Mouse (Mus musculus): ENCODE data around the gene Plcd3. TPM values are rescaled to one million over a fixed set of nuclear protein-coding genes. Genes with fewer than 3 reads are reported as not detected.

Plcd3 gene
- polyA plus RNA-seq, 1 experiment = 2.6 TPM

GRCm38 (mm10) chr11:103105810-103106209, 4.4 kb upstream of the Plcd3 start:
- TF ChIP-seq CTCF (IDR thresholded peaks at IDR 0.05; ENCODE audit: control insufficient read depth, insufficient read depth, low read length) (no peak), POLR2A (IDR thresholded peaks at IDR 0.05; ENCODE audit: borderline replicate concordance, control insufficient read depth, low read depth, low read length) (no peak)
- WGBS = 89% methylated on average over 6 of the region's 6 CpGs
- H3K4me1 ChIP-seq (ENCODE audit: control insufficient read depth, insufficient read depth, low read length) = peaks cover 9% of the 10 kb centered on the region
- H3K4me3 ChIP-seq (replicated peaks; ENCODE audit: control insufficient read depth, low read depth, low read length) = no peak overlapping the region
- H3K27ac ChIP-seq (ENCODE audit: control insufficient read depth, insufficient read depth, low read depth, low read length, poor library complexity) = no peak overlapping the region

- 83% methylated on average over 14 of the region's 14 CpGs for WGBS
- Histone ChIP-seq H3K27ac (ENCODE audit: control insufficient read depth, insufficient read depth, low read depth, low read length, poor library complexity) (no peak overlapping the region), H3K4me3 (replicated peaks; ENCODE audit: control insufficient read depth, low read depth, low read length) (no peak overlapping the region), H3K4me1 (ENCODE audit: control insufficient read depth, insufficient read depth, low read length) (peaks cover 9% of the 10 kb centered on the region)
- TF ChIP-seq POLR2A (IDR thresholded peaks at IDR 0.05; ENCODE audit: borderline replicate concordance, control insufficient read depth, low read depth, low read length) (no peak; the same call in 1 of the 2 replicates), CTCF (IDR thresholded peaks at IDR 0.05; ENCODE audit: control insufficient read depth, insufficient read depth, low read length) (no peak)
Measured at GRCm38 (mm10) chr11:103105180-103105725, 3.8 kb upstream of the Plcd3 start.

DNA sequence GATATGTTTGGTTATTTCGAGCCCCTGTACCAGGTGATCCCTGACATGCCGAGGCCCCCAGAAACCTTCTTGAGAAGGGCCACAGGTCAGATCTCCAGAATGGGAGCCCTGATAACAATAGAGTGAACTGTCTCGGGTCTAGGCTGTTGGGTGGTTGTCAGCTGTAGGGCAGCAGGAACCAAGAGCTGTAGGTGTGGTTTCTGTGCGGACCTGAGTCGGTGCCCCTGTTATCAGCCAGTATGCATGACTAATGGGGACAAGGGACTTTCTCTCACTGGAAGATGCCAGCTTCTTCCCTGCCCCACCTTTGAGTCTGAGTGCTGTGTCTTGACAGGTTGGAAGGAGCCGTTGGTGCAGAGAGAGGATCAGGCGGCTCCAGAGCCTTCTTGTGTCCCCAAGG, 3.0 kb upstream of the Plcd3 start:
- WGBS = 68% methylated on average over 7 of the region's 7 CpGs
- peak overlapping the region; percentile 50; the same call in 1 of the 2 replicates for H3K27ac ChIP-seq (ENCODE audit: control insufficient read depth, insufficient read depth, low read depth, low read length, poor library complexity)
- H3K4me1 ChIP-seq (ENCODE audit: control insufficient read depth, insufficient read depth, low read length) = peaks cover 9% of the 10 kb centered on the region
- no peak for TF ChIP-seq CTCF (IDR thresholded peaks at IDR 0.05; ENCODE audit: control insufficient read depth, insufficient read depth, low read length)
- TF ChIP-seq POLR2A (IDR thresholded peaks at IDR 0.05; ENCODE audit: borderline replicate concordance, control insufficient read depth, low read depth, low read length) = no peak
- H3K4me3 ChIP-seq (replicated peaks; ENCODE audit: control insufficient read depth, low read depth, low read length) = peak overlapping the region; percentile 30

GRCm38 (mm10) chr11:103103621-103104020, 2.2 kb upstream of the Plcd3 start:
- 49% methylated on average over 8 of the region's 8 CpGs for WGBS
- Histone ChIP-seq H3K4me3 (replicated peaks; ENCODE audit: control insufficient read depth, low read depth, low read length) (peak overlapping the region; percentile 93), H3K27ac (ENCODE audit: control insufficient read depth, insufficient read depth, low read depth, low read length, poor library complexity) (peak overlapping the region; percentile 29), H3K4me1 (ENCODE audit: control insufficient read depth, insufficient read depth, low read length) (peaks cover 9% of the 10 kb centered on the region)
- TF ChIP-seq POLR2A (IDR thresholded peaks at IDR 0.05; ENCODE audit: borderline replicate concordance, control insufficient read depth, low read depth, low read length) (no peak), CTCF (IDR thresholded peaks at IDR 0.05; ENCODE audit: control insufficient read depth, insufficient read depth, low read length) (no peak)

- Histone ChIP-seq H3K27ac (ENCODE audit: control insufficient read depth, insufficient read depth, low read depth, low read length, poor library complexity) (peak overlapping the region; percentile 29), H3K4me1 (ENCODE audit: control insufficient read depth, insufficient read depth, low read length) (peaks cover 9% of the 10 kb centered on the region)
- 1% methylated on average over 35 of the region's 35 CpGs for WGBS
Measured at GRCm38 (mm10) chr11:103102725-103103349, 1.4 kb upstream of the Plcd3 start.

DNA sequence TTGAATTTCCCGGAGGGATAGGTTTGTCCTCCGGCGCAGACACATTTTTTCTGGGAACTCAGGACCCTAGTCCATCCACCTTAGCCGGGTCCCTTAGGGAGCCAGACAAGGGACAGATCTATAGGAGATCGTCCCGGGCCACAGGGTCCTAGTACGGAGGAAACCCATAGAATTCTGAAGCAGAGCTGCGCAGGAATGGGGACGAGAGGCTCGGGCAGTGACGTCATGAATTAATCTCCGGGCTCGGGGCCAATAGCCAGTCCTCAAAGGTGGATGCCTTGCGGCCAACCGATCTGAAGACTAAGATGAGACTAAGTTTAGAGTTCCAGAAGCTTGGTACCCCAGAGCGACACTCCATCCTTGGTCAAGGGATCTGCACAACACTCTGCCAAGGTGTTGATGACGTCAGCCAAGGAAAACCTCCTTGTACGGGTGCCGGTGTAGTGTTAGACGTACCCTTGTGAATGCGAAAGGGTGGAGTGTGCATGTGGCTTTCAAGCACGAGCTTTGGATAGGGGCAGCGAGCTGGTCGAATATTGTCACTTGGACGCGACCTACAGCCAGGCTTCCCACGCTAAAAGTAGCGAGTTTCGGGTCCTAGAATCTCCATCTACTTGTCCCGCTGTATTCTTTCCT, 526 bp upstream of the Plcd3 start:
- TF ChIP-seq POLR2A (IDR thresholded peaks at IDR 0.05; ENCODE audit: borderline replicate concordance, control insufficient read depth, low read depth, low read length) (no peak), CTCF (IDR thresholded peaks at IDR 0.05; ENCODE audit: control insufficient read depth, insufficient read depth, low read length) (peak; percentile 6; the same call in 1 of the 2 replicates)
- no peak overlapping the region; the same call in 1 of the 2 replicates for H3K27ac ChIP-seq (ENCODE audit: control insufficient read depth, insufficient read depth, low read depth, low read length, poor library complexity)
- peaks cover 9% of the 10 kb centered on the region for H3K4me1 ChIP-seq (ENCODE audit: control insufficient read depth, insufficient read depth, low read length)
- peak overlapping the region; percentile 54 for H3K4me3 ChIP-seq (replicated peaks; ENCODE audit: control insufficient read depth, low read depth, low read length)
- 2% methylated on average over 30 of the region's 30 CpGs for WGBS

More at GRCm38 (mm10) chr11:103102725-103103349, 1.4 kb upstream of the Plcd3 start:
- TF ChIP-seq POLR2A (IDR thresholded peaks at IDR 0.05; ENCODE audit: borderline replicate concordance, control insufficient read depth, low read depth, low read length) (peak; percentile 63; the same call in 1 of the 2 replicates), CTCF (IDR thresholded peaks at IDR 0.05; ENCODE audit: control insufficient read depth, insufficient read depth, low read length) (peak; percentile 100)
- peak overlapping the region; percentile 93 for H3K4me3 ChIP-seq (replicated peaks; ENCODE audit: control insufficient read depth, low read depth, low read length)

DNA sequence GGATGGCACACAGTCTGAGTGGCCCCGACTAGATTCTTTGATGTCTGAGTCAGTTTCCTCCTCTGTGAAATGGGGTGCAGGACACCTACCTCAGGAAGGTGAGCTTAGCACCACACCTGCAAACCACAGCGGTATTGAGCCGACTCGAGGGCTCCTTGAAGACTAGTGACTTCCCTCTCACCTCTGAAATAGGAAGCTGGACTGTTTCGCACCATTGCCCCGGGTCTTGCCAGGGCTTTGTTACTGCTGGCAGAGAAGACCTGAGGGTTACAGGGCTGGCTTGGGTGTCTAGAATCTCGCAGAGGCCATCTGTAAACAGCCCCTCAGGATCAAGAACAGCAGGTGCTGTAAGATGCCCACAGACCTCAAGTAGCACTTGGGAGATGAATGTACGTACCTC, 1.1 kb downstream of the Plcd3 start:
- peaks cover 9% of the 10 kb centered on the region for H3K4me1 ChIP-seq (ENCODE audit: control insufficient read depth, insufficient read depth, low read length)
- H3K27ac ChIP-seq (ENCODE audit: control insufficient read depth, insufficient read depth, low read depth, low read length, poor library complexity) = no peak overlapping the region
- no peak overlapping the region for H3K4me3 ChIP-seq (replicated peaks; ENCODE audit: control insufficient read depth, low read depth, low read length)
- WGBS = 50% methylated on average over 8 of the region's 8 CpGs
- TF ChIP-seq POLR2A (IDR thresholded peaks at IDR 0.05; ENCODE audit: borderline replicate concordance, control insufficient read depth, low read depth, low read length) = no peak
- TF ChIP-seq CTCF (IDR thresholded peaks at IDR 0.05; ENCODE audit: control insufficient read depth, insufficient read depth, low read length) = no peak

DNA sequence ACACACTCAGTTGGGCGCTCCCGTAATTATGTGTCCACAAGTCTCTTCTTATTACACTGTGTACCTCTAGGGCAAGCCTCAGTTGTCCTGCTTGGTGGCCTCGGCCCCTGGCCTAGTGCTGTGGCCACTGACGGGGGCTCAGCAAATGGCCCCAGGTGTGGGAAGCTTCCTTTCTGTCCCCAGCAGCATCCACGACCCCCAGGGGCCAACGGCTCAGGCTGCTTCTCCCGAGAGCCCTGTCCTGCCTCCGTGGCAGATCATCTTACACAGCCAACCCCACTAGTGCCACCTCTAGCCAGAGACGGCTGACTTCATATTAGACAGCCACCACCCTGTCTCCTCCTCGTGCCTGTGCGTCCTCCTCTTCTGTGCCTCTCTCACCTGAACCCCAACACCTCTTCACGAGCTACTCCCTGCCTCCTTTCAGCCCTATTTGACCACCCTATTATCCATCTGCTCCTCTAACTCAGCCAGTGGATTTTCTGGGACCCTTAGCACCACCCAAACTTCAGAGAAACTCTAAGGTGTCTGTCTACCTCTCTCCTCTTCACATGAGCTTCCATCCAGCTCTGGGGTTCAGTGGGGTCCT, 2.0 kb downstream of the Plcd3 start:
- TF ChIP-seq POLR2A (IDR thresholded peaks at IDR 0.05; ENCODE audit: borderline replicate concordance, control insufficient read depth, low read depth, low read length) (no peak), CTCF (IDR thresholded peaks at IDR 0.05; ENCODE audit: control insufficient read depth, insufficient read depth, low read length) (no peak)
- Histone ChIP-seq H3K4me3 (replicated peaks; ENCODE audit: control insufficient read depth, low read depth, low read length) (no peak overlapping the region), H3K4me1 (ENCODE audit: control insufficient read depth, insufficient read depth, low read length) (peaks cover 6% of the 10 kb centered on the region), H3K27ac (ENCODE audit: control insufficient read depth, insufficient read depth, low read depth, low read length, poor library complexity) (no peak overlapping the region)
- 72% methylated on average over 12 of the region's 12 CpGs for WGBS

All from bone marrow, adult 2 months (tissue).